Mouse (Mus musculus) megakaryocyte progenitor cell, adult 5-6 weeks (primary cell): ENCODE results near the gene Lbhd2. TPM values are rescaled to one million over a fixed set of nuclear protein-coding genes. Genes with fewer than 3 reads are reported as not detected.

ENCODE experiments used
- ATAC-seq: replicated peaks from 2 replicates; pipeline ENCODE4 v1.8.0; 2016; ENCODE audit warnings: mild to moderate bottlenecking, moderate TSS enrichment, inconsistent platforms; ENCODE audit not compliant: poor library complexity
- total RNA-seq, 2 experiments: library from RNA; stranded (forward) in 1 of 2; stranded (reverse) in 1 of 2; fragments of 157-497, 149-512 nt in 1 of 2; fragments of 200-1000 nt in 1 of 2; gene quantifications; 2 replicates each; pipeline versions ENCODE4 v1.2.3 to v1.2.4; 2015 to 2017

Gene Lbhd2
- total RNA-seq, 2 experiments from 2014 or later = 0.30 TPM; not detected in 1

- peak; percentile 19 for ATAC-seq
These were observed 23.6 kb downstream of the Lbhd2 start for GRCm38 (mm10) chr12:111430049-111430867.

DNA sequence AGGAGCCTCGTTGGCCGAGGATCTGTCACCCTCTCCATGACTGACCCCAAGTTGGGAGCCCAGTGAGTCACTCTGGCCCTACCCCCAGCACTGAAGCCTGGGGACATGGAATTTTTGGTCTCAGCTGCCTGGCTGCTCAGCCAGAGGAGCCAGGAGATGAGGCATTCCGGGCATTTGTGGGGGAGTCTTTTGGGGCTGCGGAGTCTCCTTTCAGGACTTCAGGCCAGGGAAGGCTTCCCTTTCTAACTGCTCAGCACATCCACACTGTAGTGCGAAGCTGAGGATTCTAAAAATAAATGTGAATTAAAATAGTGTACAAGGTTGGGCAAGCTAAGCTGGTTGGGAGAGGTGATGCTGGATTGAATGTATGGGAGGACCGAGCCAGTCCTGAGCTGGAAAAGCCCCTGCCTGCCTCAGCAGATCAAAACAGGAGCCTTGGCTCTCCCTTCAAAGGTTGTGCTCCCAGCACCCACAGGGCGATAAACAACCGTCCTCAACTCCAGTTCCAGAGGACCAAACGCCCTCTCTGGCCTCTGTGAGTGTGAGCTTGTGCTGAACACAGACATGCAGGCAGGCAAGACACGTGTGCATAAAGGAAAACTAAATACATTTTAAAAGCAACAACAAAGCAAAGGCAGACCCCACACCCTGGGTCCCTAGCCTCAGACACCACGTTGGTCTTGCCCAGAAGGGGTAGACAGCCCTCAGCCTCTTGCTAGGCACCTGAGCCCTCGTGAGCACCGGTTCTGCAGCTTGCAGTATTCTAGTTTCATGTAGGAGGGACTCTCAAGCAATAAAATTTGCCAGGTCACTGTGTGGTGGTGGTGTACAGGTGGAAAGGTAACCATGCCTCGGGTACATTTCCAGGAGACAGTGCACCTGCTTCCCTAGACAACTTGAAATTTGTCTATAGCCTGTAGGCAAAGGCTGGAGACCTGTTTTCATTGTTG lies 24.5 kb downstream of the Lbhd2 start:
- ATAC-seq = no peak

DNA sequence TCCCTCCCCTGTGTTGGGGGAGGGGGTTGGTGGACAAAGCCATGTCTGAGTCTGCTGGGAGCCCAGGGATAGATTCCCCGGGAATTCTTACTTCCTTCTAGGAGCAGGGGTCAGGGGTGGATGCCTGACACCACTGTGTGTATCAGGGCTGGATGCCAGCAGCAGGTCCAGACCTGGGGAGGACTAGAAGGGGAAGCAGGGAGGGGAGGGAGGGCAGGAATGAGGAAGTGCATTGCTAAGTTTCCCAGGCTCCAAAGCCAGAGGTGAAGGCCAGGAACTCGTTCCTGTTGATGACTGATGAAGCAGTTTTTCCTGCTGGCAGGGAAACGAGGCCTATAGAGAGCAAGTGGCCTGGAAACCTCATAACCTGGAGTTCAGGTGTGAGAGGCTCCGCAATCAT lies 25.5 kb downstream of the Lbhd2 start:
- peak; percentile 15; the same call in 1 of the 2 replicates for ATAC-seq

DNA sequence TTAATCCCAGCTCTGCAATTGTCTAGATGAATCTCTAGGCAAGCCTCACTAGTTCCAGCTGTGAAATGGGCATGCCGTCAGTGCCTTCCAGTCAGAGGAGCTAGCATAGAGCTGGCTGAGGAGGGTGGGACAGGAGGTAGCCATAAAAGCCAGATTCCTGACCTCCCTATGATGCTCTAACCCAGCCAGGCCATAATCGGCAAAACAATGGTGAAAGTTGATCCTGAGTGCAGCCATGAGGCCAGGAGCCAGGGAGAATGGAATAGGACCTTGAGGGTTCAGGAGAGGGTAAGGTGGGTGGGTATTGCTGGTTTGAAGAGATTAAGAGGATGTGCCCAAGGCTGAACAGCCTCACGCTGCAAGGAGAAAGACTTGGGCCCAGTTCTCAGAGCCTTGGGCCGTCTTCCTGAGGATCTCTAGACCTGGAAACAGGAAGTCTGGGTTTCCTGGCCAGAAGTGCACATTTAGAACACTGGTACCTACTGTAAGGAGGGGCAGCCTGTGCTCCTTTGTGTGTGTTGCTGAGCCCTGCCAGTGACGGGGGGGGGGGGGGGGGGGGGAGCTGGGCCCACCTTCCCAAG lies 26.2 kb downstream of the Lbhd2 start:
- no peak for ATAC-seq

DNA sequence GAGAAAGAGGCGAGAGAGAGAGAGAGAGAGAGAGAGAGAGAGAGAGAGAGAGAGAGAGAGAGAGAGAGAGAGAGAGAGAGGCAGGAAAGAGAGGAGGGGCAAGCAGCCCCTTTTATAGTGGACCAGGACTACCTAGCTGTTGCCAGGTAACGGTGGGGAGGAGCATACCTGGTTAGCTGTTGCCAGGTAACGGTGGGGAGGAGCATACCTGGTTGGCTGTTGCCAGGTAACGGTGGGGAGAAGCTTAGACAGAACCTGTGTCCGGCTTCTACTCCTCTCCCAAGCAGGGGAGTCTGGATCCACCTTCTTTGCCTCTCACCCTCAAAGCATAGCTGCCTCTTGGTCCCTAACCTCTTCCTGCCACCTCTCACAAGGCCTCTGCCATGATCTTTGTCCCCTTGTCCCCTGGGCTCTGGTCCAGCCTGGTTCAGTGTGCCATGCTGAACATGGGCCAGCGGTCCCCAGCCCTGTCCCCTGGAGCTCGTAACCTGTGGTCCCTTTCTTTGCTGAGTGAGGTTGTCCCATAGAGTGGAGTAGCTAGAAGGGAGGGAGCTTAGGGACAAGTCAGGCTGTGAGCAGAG lies 27.6 kb downstream of the Lbhd2 start:
- ATAC-seq = no peak

GRCm38 (mm10) chr12:111434745-111435327 lies 28.2 kb downstream of the Lbhd2 start:
- peak; percentile 59 for ATAC-seq

DNA sequence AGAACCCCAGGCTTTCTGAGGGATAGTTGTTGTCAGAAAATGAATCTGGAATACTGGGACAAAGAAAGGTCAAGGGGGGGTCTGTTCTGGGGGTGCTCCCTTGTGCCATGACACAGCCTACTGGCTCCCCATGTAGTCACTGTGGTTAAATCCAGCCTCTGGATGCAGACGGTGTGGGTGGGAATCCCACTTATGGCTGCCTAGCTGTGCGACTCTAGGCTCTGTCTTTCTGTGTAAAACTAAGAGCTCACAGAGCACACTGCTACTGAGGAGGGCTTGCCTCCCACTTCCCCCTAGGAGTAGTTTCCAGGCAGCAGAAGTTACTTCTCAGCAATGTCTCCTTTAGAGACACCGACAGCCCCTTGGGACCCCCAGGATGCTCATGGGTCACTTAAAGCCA lies 29.6 kb downstream of the Lbhd2 start:
- ATAC-seq = no peak

- ATAC-seq = peak; percentile 32
These were observed 30.0 kb downstream of the Lbhd2 start for GRCm38 (mm10) chr12:111436640-111437039.

- ATAC-seq = peak; percentile 14
These were observed 30.8 kb downstream of the Lbhd2 start for GRCm38 (mm10) chr12:111437222-111437900.

DNA sequence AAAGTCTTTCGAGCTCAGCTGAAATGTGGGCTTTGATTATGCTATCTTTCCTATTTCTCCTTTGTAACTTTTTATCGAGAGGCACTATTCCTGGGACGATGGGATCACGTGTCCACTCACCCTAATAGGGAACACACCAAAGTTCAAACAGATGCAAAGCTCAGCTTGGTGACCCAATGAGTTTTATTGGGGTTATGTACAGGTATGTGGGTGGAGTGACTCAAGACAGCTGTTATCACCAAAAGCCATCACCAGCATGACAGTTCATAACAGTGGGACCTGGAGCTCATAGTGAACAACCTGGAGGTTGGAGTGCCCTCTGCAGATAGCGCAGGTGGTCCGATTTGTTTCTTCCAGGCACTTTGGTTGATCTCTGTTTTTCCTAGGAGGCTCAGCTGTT lies 32.2 kb downstream of the Lbhd2 start:
- no peak for ATAC-seq

GRCm38 (mm10) chr12:111440701-111441373 lies 34.2 kb downstream of the Lbhd2 start:
- no peak for ATAC-seq

GRCm38 (mm10) chr12:111441523-111441922 lies 34.9 kb downstream of the Lbhd2 start:
- no peak for ATAC-seq

GRCm38 (mm10) chr12:111442309-111443010 lies 35.9 kb downstream of the Lbhd2 start, which contains the start of gene Tnfaip2:
Tnfaip2 (plus strand) TSS chr12:111442469.
- peak; percentile 51 for ATAC-seq

DNA sequence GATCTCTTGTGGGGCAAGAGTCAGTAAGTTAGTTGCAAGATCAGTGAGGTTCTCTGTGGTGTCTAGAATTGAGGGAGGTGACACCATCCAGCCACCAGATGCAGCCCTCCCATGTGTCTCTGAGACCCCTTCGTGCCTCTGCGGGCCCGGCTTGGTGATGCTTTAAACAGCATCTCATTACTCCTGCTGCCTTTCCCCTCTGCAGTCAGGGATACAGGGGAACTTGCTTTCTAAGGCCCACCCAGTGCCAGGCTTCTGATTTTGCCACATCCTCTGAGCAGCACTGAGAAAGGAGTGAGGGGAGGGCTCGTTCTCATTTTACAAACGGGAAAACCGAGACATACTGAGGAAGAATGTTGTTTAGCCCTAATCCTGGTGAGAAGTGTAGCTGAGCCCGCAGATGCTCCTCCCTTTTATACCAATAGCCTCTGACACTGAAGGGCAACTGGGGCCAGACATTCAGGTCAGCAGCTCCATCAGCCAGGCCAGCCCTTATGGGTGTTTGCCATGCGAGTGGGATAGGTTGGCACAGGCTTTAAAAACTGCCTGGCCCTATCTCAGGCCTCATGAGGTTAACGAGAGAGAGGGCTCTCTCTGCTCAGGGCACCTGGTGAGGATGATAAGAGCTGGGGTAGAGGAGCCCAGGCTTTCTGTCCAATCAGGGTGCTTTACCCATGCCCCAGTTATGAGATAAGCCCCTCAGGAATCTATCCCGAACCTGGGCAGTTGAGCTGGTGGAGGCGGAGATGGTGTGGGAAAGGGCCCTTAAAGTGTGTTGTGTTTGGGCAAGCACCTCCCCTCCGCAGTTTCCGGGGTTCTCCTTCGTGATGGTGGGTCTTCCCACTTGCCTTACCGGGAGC lies 36.6 kb downstream of the Lbhd2 start:
- peak; percentile 64 for ATAC-seq

DNA sequence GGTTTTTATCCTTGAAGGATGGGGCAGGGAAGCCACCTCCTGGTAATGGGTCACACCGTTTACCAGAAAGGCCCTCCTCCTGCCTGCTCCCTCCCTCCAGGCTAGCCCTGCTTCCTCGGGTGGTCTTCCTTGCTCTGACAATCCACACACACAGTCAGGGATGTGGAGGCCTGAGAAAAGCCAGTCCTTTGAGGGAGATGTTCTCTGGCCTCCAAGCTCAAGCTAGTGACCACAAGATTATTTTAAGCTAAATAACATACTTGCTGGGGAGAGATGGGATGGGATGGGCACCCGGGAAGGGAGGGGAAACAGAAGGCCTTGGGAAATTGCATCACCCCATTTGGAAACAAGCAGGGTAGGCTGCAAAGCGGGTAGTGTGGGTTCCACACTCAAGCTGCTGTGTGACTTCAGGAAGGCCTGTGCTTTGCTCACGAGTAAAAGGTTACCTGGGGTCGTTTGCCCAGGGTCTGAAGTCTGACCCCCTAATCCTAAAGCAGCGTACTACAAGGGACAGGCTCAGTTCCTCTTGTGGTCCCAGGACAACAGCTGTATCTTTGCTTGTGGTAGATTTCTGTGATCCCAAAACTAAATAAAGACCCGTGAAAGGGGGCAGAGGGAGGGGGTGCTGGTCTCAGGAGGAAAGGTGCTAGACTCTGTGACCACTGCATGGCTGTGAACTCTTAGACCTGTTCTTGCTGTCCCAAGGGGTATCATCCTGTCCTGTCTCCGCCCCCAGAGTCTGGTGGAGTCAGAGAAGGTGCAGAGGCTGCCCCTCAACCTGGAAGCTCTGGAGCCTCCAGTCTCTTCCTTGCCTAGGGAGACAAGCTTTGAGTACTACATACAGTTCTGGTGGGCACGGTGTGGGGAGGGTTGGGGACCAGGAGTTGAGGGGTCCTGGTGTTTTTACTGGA lies 37.6 kb downstream of the Lbhd2 start:
- ATAC-seq = peak; percentile 6; the same call in 1 of the 2 replicates

DNA sequence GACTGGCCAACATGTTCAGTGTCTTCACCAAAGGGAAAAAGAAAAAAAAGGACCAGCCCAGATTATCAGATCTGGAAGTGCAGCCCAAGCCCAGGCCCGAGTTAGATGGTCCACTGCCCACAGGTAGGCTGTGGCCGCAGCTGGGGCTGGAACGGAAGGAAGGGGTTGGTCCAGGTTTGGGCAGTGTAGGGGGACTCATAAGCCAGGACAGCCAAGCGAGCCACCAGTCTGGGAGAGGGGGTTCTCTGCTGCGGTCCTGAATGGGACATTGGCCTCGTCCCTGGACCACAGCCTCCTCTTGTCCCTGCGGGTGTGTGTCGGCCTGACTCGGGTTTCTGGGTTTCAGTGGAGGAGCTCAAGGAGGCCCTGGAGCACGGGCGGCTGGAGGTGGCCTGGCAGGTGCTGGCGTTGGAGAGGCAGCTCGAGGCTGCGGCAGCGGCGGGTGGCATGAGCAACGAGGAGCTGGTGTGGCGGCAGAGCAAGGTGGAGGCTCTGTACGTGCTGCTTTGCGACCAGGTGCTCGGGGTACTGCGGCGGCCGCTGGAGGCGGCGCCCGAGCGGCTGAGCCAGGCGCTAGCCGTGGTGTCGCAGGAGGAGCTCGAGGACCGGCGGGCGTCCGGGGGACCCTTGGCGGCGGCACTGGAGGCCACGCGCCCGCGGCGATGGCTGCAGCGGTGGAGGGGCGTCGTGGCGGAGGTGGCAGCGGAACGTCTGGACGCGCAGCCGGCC lies 38.7 kb downstream of the Lbhd2 start:
- ATAC-seq = no peak
